Mouse (Mus musculus) layer of hippocampus, adult 2 months (tissue): ENCODE measurements at regions not wholly inside any gene's neighbourhood (a gene's known extent, or its start where the extent isn't known, plus 50 kb on each side); places are given as distances from the start of the nearest gene placed in this dataset.

Source experiments
- DNase-seq, 2 experiments: peaks; one replicate each; pipeline ENCODE4 v3.0.0; 2022; ENCODE audit warnings: low spot score in 2 of 2
- H3K27ac ChIP-seq: fragments of 200-600 bp; 2 replicates; pipeline ENCODE4 v1.8.1; 2022
- H3K4me3 ChIP-seq: fragments of 200-600 bp; 2 replicates; pipeline ENCODE4 v1.8.1; 2022; ENCODE audit warnings: mild to moderate bottlenecking
- CTCF ChIP-seq: fragments of 200-600 bp; conservative IDR thresholded peaks from 2 replicates; pipeline ENCODE4 v1.8.1; 2022; ENCODE audit warnings: antibody characterized with exemption, mild to moderate bottlenecking, moderate library complexity

GRCm38 (mm10) chr5:84934369-84934768 is 517.2 kb upstream of the Epha5 start:
- no peak for TF ChIP-seq CTCF
- Histone ChIP-seq H3K4me3 (no peak overlapping the region), H3K27ac (no peak overlapping the region)
- peak in 1 of 2 experiments; percentile 5 for DNase-seq

- no peak overlapping the region for H3K4me3 ChIP-seq
- no peak for TF ChIP-seq CTCF
- no peak overlapping the region for H3K27ac ChIP-seq
- no peak for DNase-seq
Measured at GRCm38 (mm10) chr5:84917631-84918292, 500.6 kb upstream of the Epha5 start.

- DNase-seq, result no peak
- Histone ChIP-seq H3K27ac (no peak overlapping the region), H3K4me3 (no peak overlapping the region)
- no peak for TF ChIP-seq CTCF
Measured at GRCm38 (mm10) chr5:84901669-84902068, 484.5 kb upstream of the Epha5 start.

- TF ChIP-seq CTCF, result no peak
- DNase-seq, result no peak
- H3K27ac ChIP-seq, result no peak overlapping the region
- no peak overlapping the region for H3K4me3 ChIP-seq
Measured at GRCm38 (mm10) chr5:84897535-84897934, 480.4 kb upstream of the Epha5 start.

- Histone ChIP-seq H3K27ac (no peak overlapping the region), H3K4me3 (no peak overlapping the region)
- no peak for DNase-seq
- no peak for TF ChIP-seq CTCF
Measured at GRCm38 (mm10) chr5:84853622-84854021, 436.4 kb upstream of the Epha5 start.

GRCm38 (mm10) chr5:84849175-84849574 is 432.0 kb upstream of the Epha5 start:
- no peak overlapping the region for H3K27ac ChIP-seq
- DNase-seq, result no peak
- TF ChIP-seq CTCF, result no peak
- no peak overlapping the region for H3K4me3 ChIP-seq

GRCm38 (mm10) chr5:84848765-84849164 is 431.6 kb upstream of the Epha5 start:
- DNase-seq, result no peak
- TF ChIP-seq CTCF, result no peak
- Histone ChIP-seq H3K4me3 (no peak overlapping the region), H3K27ac (no peak overlapping the region)

- Histone ChIP-seq H3K4me3 (no peak overlapping the region), H3K27ac (no peak overlapping the region)
- DNase-seq, result no peak
- no peak for TF ChIP-seq CTCF
Measured at GRCm38 (mm10) chr5:84811460-84811859, 394.3 kb upstream of the Epha5 start.

GRCm38 (mm10) chr5:84810844-84811243 is 393.7 kb upstream of the Epha5 start:
- H3K27ac ChIP-seq, result no peak overlapping the region
- H3K4me3 ChIP-seq, result no peak overlapping the region
- no peak for DNase-seq
- TF ChIP-seq CTCF, result no peak

- TF ChIP-seq CTCF, result no peak
- DNase-seq, result no peak
- no peak overlapping the region for H3K4me3 ChIP-seq
- H3K27ac ChIP-seq, result no peak overlapping the region
Measured at GRCm38 (mm10) chr5:84762618-84763017, 345.4 kb upstream of the Epha5 start.

GRCm38 (mm10) chr5:84752053-84752452 is 334.9 kb upstream of the Epha5 start:
- H3K27ac ChIP-seq, result no peak overlapping the region
- TF ChIP-seq CTCF, result no peak
- peak; percentile 56 to 64 for DNase-seq
- H3K4me3 ChIP-seq, result no peak overlapping the region

GRCm38 (mm10) chr5:84705436-84705835 is 288.3 kb upstream of the Epha5 start:
- Histone ChIP-seq H3K4me3 (no peak overlapping the region), H3K27ac (no peak overlapping the region)
- no peak for TF ChIP-seq CTCF
- DNase-seq, result no peak

GRCm38 (mm10) chr5:84690334-84691258 is 273.4 kb upstream of the Epha5 start:
- no peak overlapping the region for H3K4me3 ChIP-seq
- no peak for DNase-seq
- no peak overlapping the region for H3K27ac ChIP-seq
- no peak for TF ChIP-seq CTCF

- no peak overlapping the region for H3K27ac ChIP-seq
- DNase-seq, result no peak
- H3K4me3 ChIP-seq, result no peak overlapping the region
- no peak for TF ChIP-seq CTCF
Measured at GRCm38 (mm10) chr5:84687534-84687933, 270.4 kb upstream of the Epha5 start.
